7 mouse cellular contexts compared by ENCODE assay signal in the genomic region with DNA sequence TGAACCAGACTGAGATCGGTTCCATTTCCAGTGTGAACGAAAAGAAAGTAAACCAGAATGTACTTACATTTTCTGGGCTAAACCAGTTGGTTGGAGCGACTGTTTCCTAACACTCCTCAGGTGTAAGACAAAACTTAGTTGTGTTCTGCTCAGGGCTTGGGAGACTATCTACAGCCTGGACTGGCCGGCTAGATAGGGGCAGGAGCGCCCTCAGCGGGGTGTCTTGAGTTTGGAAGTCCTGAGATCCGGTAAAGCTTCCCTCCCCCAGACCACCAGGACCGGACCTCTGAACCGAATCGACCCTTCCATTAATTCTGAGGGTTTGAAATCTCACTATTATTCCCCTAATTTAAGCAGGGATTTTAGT. TPM values are rescaled to one million over a fixed set of nuclear protein-coding genes. Genes with fewer than 3 reads are reported as not detected.
DNase-seq lines count a peak whose midpoint lies in the region; ATAC-seq and TF ChIP-seq lines count a peak whose summit lies in the region.

No protein-coding gene starts in this region.

- POLR2A ChIA-PET in Patski (lab: Charles Lee) = interaction anchor here (1.2 kb wide), 2 partner anchors 9 to 70 kb away, joined by 4 to 5 read pairs; no protein-coding TSS in a partner anchor

- peaks cover 10% of the 10 kb centered on the region for H3K4me1 ChIP-seq in heart, embryonic 13.5 days
- 0 out of 2 replicates have a peak, but pooled peaks cover 6% of the 10 kb centered on the region for H3K4me1 ChIP-seq in stomach, embryonic 16.5 days (ENCODE audit: control insufficient read depth, insufficient read depth, low read length)

- peak; percentile 72 for ATAC-seq in Patski
- no peak for ATAC-seq in heart, embryonic 13.5 days (ENCODE audit: extremely low read depth, insufficient number of reproducible peaks, low FRiP score, low TSS enrichment)
- peak; percentile 22; the same call in 1 of the 2 replicates for ATAC-seq in megakaryocyte, adult 5-6 weeks (ENCODE audit: poor library complexity, severe bottlenecking)
- peak; percentile 76; the same call in 1 of the 2 replicates for ATAC-seq in stomach, embryonic 16.5 days (ENCODE audit: insufficient read depth, low FRiP score)

- peaks cover 12% of the 10 kb centered on the region; the same call in 1 of the 2 replicates for H3K9me3 ChIP-seq in heart, embryonic 13.5 days
- H3K9me3 ChIP-seq in stomach, embryonic 16.5 days (replicated peaks; ENCODE audit: control insufficient read depth, low read length) = no peaks in the 10 kb centered on the region; the same call in 1 of the 2 replicates

- H3K9ac ChIP-seq in heart, embryonic 13.5 days = peak overlapping the region; percentile 89
- peak overlapping the region; percentile 88 for H3K9ac ChIP-seq in stomach, embryonic 16.5 days (ENCODE audit: low read length)

- H3K4me2 ChIP-seq in heart, embryonic 13.5 days = peak overlapping the region; percentile 96
- peak overlapping the region; percentile 90 for H3K4me2 ChIP-seq in stomach, embryonic 16.5 days (ENCODE audit: low read depth, low read length)

- TF ChIP-seq POLR2A in brain, embryonic 14.5 days (IDR thresholded peaks at IDR 0.05; ENCODE audit: borderline replicate concordance, extremely low read depth, insufficient read depth, insufficient read length, poor library complexity, severe bottlenecking) = no peak

- H3K27ac ChIP-seq in heart, embryonic 13.5 days (replicated peaks) = peak overlapping the region; percentile 85
- peak overlapping the region; percentile 86 for H3K27ac ChIP-seq in stomach, embryonic 16.5 days (ENCODE audit: low read length)

- CTCF ChIA-PET in Patski (lab: Charles Lee) = interaction anchor here (0.9 to 1.5 kb wide), 6 partner anchors 22 to 214 kb away, joined by 3 to 4 read pairs (median 3); no protein-coding TSS in a partner anchor

- TF ChIP-seq CTCF in Patski (IDR thresholded peaks at IDR 0.05) = no peak
- TF ChIP-seq CTCF in brain, embryonic 14.5 days (IDR thresholded peaks at IDR 0.05; ENCODE audit: borderline replicate concordance, extremely low read depth, insufficient read depth, insufficient read length) = no peak

- DNase-seq in Patski (ENCODE audit: low read depth, low spot score) = no peak
- DNase-seq in brain, embryonic 14.5 days (ENCODE audit: low read depth) = peak; percentile 68
- peak; percentile 75 to 76 for DNase-seq in kidney, postnatal 36 days
- DNase-seq in adipocyte (ENCODE audit: low spot score) = no peak

- in situ Hi-C loops in Patski (cut with MboI; ENCODE audit: low pct_unique_long_range_greater_than_20kb) = loop anchor here (5.0 to 10.0 kb wide), 3 partner anchors 80 to 228 kb away; a partner anchor contains a TSS

- no peaks in the 10 kb centered on the region for H3K27me3 ChIP-seq in Patski
- peaks cover 60% of the 10 kb centered on the region for H3K27me3 ChIP-seq in heart, embryonic 13.5 days (replicated peaks)
- no peaks in the 10 kb centered on the region for H3K27me3 ChIP-seq in stomach, embryonic 16.5 days (ENCODE audit: control insufficient read depth, insufficient read depth, low read length)

- WGBS in heart, embryonic 13.5 days = 2% methylated on average over 10 of the region's 10 CpGs
- 1% methylated on average over 10 of the region's 10 CpGs for WGBS in stomach, embryonic 16.5 days

- no peaks in the 10 kb centered on the region for H3K36me3 ChIP-seq in heart, embryonic 13.5 days
- H3K36me3 ChIP-seq in stomach, embryonic 16.5 days (ENCODE audit: control insufficient read depth, insufficient read depth, low read length) = no peaks in the 10 kb centered on the region

- H3K4me3 ChIP-seq in heart, embryonic 13.5 days = peak overlapping the region; percentile 71
- peak overlapping the region; percentile 83 for H3K4me3 ChIP-seq in stomach, embryonic 16.5 days (replicated peaks; ENCODE audit: low read length)

RNA-seq across cellular contexts. Expression of a gene that starts 0.7 kb away (rescaled TPM):
- 55.3 TPM for polyA plus RNA-seq in Patski (2021)
- 13.6 and 18.9 TPM in 2 replicates for polyA plus RNA-seq in brain, embryonic 14.5 days (2012; rRNA removed)
- 15.3 and 17.1 TPM in 2 replicates for polyA plus RNA-seq in heart, embryonic 13.5 days (2015; fragmentation: Nextera tagmentation; extraction: Ambion mirVana)
- total RNA-seq in megakaryocyte, adult 5-6 weeks (2015) = 1.6 and 2.8 TPM in 2 replicates
- total RNA-seq in megakaryocyte, adult 5-6 weeks (2017) = 2.5 and 3.0 TPM in 2 replicates
- polyA plus RNA-seq in stomach, embryonic 16.5 days (2015; fragmentation: Nextera tagmentation; extraction: Ambion mirVana) = 21.3 and 21.6 TPM in 2 replicates

Comparison
In these comparisons a context has a peak if more than half of its experiments do, and no peak if none do; other contexts are left out.
1. DNase-seq: peak in brain, embryonic 14.5 days (single experiment) and kidney, postnatal 36 days (2 of 2); none in Patski (single experiment) and adipocyte (single experiment).